Mouse (Mus musculus): Measurements from ENCODE around the gene Ly6g6e. TPM values are rescaled to one million over a fixed set of nuclear protein-coding genes. Genes with fewer than 3 reads are reported as not detected.
"Not testable (repeated sequence)": the region's sequence is repeated elsewhere in the genome, so short reads cannot be mapped to it uniquely, and the experiment has no call there.

Ly6g6e gene
- total RNA-seq, 2 experiments from 2014 or later, result 2.4 to 2.9 TPM

DNA sequence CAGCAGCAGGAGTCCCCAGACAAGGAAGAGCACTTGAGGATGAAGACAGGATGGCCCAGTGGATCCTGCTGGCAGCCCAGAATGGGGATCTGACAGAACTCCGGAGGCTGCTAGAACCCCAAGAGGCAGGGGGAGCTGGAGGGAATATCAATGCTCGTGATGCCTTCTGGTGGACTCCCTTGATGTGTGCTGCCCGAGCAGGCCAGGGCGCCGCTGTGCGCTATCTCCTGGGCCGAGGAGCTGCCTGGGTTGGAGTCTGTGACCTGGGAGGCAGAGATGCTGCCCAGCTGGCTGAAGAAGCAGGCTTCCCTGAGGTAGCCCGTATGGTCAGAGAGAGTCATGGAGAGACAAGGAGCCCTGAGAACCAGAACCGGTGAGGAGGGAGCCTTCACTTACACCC, 46.6 kb downstream of the Ly6g6e start:
- intact Hi-C loops (cut with DNase I), result loop anchor here (5.0 kb wide), 1 partner anchor 114 kb away; the partner anchor contains the start of gene Nfkbil1
- not testable (repeated sequence) for DNase-seq (ENCODE audit: low spot score in 2 of 2)

DNA sequence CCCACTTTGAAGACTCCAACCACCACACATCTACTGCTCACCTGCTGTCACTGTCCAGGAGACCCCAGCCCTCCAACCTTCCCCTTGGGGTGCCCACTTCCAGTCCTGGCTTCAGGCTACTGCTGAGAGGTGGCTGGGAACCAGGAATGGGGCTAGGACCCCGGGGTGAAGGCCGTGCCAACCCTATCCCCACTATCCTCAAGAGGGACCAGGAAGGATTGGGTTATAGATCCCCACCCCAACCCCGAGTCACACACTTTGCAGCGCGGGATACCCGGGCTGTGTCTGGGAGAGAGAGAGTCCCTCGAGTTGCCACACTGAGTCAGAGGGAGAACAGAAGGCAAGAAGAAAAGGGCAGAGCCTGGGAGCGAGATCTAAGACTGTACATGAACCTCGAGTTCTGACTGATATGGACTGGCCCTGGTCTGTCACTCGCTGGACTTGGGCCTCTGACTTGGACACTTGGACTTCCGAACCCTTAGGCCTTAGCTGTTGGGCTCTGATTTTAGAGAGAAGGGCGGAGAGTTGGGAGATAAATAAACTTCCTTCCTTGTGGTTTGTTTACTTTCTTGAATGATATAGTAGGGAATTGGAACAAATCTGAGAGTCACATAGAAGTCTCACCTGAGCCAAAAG, 47.7 kb downstream of the Ly6g6e start:
- not testable (repeated sequence) for DNase-seq (ENCODE audit: low spot score in 2 of 2)
- intact Hi-C loops (cut with DNase I), result loop anchor here (5.0 kb wide), 1 partner anchor 113 kb away; the partner anchor contains the start of gene Nfkbil1

DNA sequence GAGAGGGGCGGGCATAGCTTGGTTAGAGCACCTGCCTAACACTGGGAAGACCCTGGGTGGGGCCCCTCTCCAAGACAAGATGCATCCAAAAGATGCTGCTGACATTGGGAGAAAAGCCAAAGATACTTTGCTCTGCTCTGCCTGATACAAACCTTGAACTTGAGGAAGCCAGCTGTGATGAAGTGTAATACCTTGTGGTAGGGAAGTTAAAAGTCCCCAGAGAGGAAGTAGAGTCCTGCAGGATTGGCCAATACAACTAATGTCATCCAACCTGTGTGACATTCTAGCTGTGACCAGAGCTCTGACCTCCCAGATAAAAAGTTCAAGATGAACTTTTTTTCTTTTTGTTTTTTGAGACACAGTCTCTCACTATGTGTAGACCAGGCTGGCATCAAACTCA, 48.4 kb downstream of the Ly6g6e start:
- intact Hi-C loops (cut with DNase I), result no loop called here
- DNase-seq (ENCODE audit: low spot score in 2 of 2), result no peak

- intact Hi-C loops (cut with DNase I), result no loop called here
- DNase-seq (ENCODE audit: low spot score in 2 of 2), result no peak
Observed at GRCm38 (mm10) chr17:35125578-35125977, 48.9 kb downstream of the Ly6g6e start.

DNA sequence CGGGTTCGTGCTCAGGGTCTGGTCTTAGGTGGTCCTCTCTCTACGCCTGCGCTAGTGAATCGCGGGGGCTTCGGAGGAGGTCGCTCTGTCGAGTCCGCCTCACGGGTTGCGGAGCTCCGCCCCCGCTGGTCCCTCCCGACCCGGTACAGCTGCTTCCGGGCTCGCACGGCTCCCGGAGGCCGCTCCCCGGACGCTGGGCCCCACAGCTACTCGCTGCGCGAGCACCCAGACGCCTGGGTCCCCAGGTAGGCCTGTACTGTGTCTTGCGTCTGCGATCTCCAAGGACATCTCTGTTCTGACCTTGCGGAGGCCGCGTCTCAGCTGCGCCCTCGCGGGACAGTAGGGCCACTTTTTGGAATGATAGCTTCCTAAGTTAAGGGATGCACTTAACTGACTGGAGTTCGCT, 49.5 kb downstream of the Ly6g6e start, which contains the start of gene D17H6S53E:
Gene D17H6S53E, plus strand, starts transcription at position 168 of the 406 bp plus-strand sequence.
- peak; percentile 31 to 71 for DNase-seq (ENCODE audit: low spot score in 2 of 2)
- intact Hi-C loops (cut with DNase I), result no loop called here

- DNase-seq (ENCODE audit: low spot score in 2 of 2), result no peak
- intact Hi-C loops (cut with DNase I), result no loop called here
Observed at GRCm38 (mm10) chr17:35127017-35127416, 50.3 kb downstream of the Ly6g6e start.

Other genes with a start within 250 kb of the Ly6g6e start
- 10 to 100 TPM; 58.2 to 59.3 TPM for gene Stk19, start 240.0 kb upstream of the Ly6g6e start, total RNA-seq (2021)
- 10 to 100 TPM; 33.5 to 35.8 TPM for gene Dxo, start 239.9 kb upstream of the Ly6g6e start, total RNA-seq (2021)
- 10 to 100 TPM; 68.5 to 73.1 TPM for gene Skiv2l, start 226.7 kb upstream of the Ly6g6e start, total RNA-seq (2021)
- 10 to 100 TPM; 29.1 to 30.5 TPM for gene Nelfe, start 226.5 kb upstream of the Ly6g6e start, total RNA-seq (2021)
- gene Cfb, start 214.4 kb upstream of the Ly6g6e start, total RNA-seq (2021), result under 1 TPM in 1 of 2 experiments, not detected in 1; 0.20 TPM
- 1 to 10 TPM; 5.0 to 5.1 TPM for gene Zbtb12, start 197.4 kb upstream of the Ly6g6e start, total RNA-seq (2021)
- under 1 TPM in 1 of 2 experiments, not detected in 1; 0.26 TPM for gene Gm20547, start 194.9 kb upstream of the Ly6g6e start, total RNA-seq (2021)
- 1 to 10 TPM; 2.5 to 2.9 TPM for gene C2, start 178.6 kb upstream of the Ly6g6e start, total RNA-seq (2021)
- gene Ehmt2, start 178.4 kb upstream of the Ly6g6e start, total RNA-seq (2021), result 100 to 1,000 TPM; 166 to 171 TPM
- gene Slc44a4, start 162.4 kb upstream of the Ly6g6e start, total RNA-seq (2021), result under 1 TPM; 0.38 to 0.40 TPM
- 10 to 100 TPM; 32.1 to 32.8 TPM for gene Neu1, start 145.6 kb upstream of the Ly6g6e start, total RNA-seq (2021)
- 1 to 10 TPM; 3.3 to 3.5 TPM for gene Hspa1b, start 117.7 kb upstream of the Ly6g6e start, total RNA-seq (2021)
- not detected for gene Gm20481, start 107.0 kb upstream of the Ly6g6e start, total RNA-seq (2021)
- gene Hspa1a, start 104.7 kb upstream of the Ly6g6e start, total RNA-seq (2021), result 1 to 10 TPM; 5.5 to 6.7 TPM
- under 1 TPM; 0.15 TPM for gene Hspa1l, start 104.2 kb upstream of the Ly6g6e start, total RNA-seq (2021)
- gene Lsm2, start 95.0 kb upstream of the Ly6g6e start, total RNA-seq (2021), result 10 to 100 TPM; 19.9 to 25.7 TPM
- gene Vars, start 75.9 kb upstream of the Ly6g6e start, total RNA-seq (2021), result 10 to 100 TPM; 43.1 to 48.6 TPM
- gene Vwa7, start 60.3 kb upstream of the Ly6g6e start, total RNA-seq (2021), result under 1 TPM; 0.17 to 0.24 TPM
- under 1 TPM in 1 of 2 experiments, not detected in 1; 0.92 TPM for gene Sapcd1, start 48.9 kb upstream of the Ly6g6e start, total RNA-seq (2021)
- under 1 TPM; 0.59 to 0.75 TPM for gene Msh5, start 30.2 kb upstream of the Ly6g6e start, total RNA-seq (2021)
- 10 to 100 TPM; 10.1 to 13.8 TPM for gene Clic1, start 26.9 kb upstream of the Ly6g6e start, total RNA-seq (2021)
- gene Ddah2, start 17.9 kb upstream of the Ly6g6e start, total RNA-seq (2021), result 10 to 100 TPM; 16.9 to 19.4 TPM
- not detected for gene Ly6g6c, start 11.5 kb upstream of the Ly6g6e start, total RNA-seq (2021)
- gene Mpig6b, start 10.7 kb upstream of the Ly6g6e start, total RNA-seq (2021), result not detected
- gene Ly6g6d, start 1.2 kb downstream of the Ly6g6e start, total RNA-seq (2021), result 1 to 10 TPM in 1 of 2 experiments, not detected in 1; 1.2 TPM
- not detected for gene Ly6g6f, start 8.7 kb downstream of the Ly6g6e start, total RNA-seq (2021)
- gene Abhd16a, start 12.4 kb downstream of the Ly6g6e start, total RNA-seq (2021), result 100 to 1,000 TPM; 101 to 113 TPM
- not detected for gene Ly6g5c, start 31.4 kb downstream of the Ly6g6e start, total RNA-seq (2021)
- under 1 TPM in 1 of 2 experiments, not detected in 1; 0.59 TPM for gene Ly6g5b, start 38.5 kb downstream of the Ly6g6e start, total RNA-seq (2021)
- 10 to 100 TPM; 13.2 to 13.8 TPM for gene Gpank1, start 44.6 kb downstream of the Ly6g6e start, total RNA-seq (2021)
- gene Csnk2b, start 45.2 kb downstream of the Ly6g6e start, total RNA-seq (2021), result 100 to 1,000 TPM; 195 to 225 TPM
- gene D17H6S53E, start 49.5 kb downstream of the Ly6g6e start, total RNA-seq (2021), result 10 to 100 TPM; 24.6 TPM
- not detected for gene Apom, start 55.1 kb downstream of the Ly6g6e start, total RNA-seq (2021)
- gene Bag6, start 58.3 kb downstream of the Ly6g6e start, total RNA-seq (2021), result 100 to 1,000 TPM; 285 to 306 TPM
- gene Prrc2a, start 88.0 kb downstream of the Ly6g6e start, total RNA-seq (2021), result 100 to 1,000 TPM; 272 to 274 TPM
- gene Aif1, start 99.2 kb downstream of the Ly6g6e start, total RNA-seq (2021), result 10 to 100 TPM; 10.6 to 12.3 TPM
- 1 to 10 TPM; 5.8 to 7.8 TPM for gene Lst1, start 111.5 kb downstream of the Ly6g6e start, total RNA-seq (2021)
- gene Ltb, start 117.5 kb downstream of the Ly6g6e start, total RNA-seq (2021), result 1 to 10 TPM in 1 of 2 experiments, under 1 TPM in 1; 0.55 to 1.0 TPM
- gene Tnf, start 125.1 kb downstream of the Ly6g6e start, total RNA-seq (2021), result not detected
- under 1 TPM; 0.42 to 0.72 TPM for gene Lta, start 128.4 kb downstream of the Ly6g6e start, total RNA-seq (2021)
- gene Gm16181, start 143.9 kb downstream of the Ly6g6e start, total RNA-seq (2021), result not detected
- 100 to 1,000 TPM; 454 to 455 TPM for gene Atp6v1g2, start 156.8 kb downstream of the Ly6g6e start, total RNA-seq (2021)
- gene Nfkbil1, start 158.9 kb downstream of the Ly6g6e start, total RNA-seq (2021), result 10 to 100 TPM; 12.2 to 14.3 TPM
- gene Ddx39b, start 164.8 kb downstream of the Ly6g6e start, total RNA-seq (2021), result 100 to 1,000 TPM; 221 to 230 TPM
- 10 to 100 TPM; 18.1 to 18.5 TPM for gene H2-D1, start 185.8 kb downstream of the Ly6g6e start, total RNA-seq (2021)
- under 1 TPM; 0.48 to 0.74 TPM for gene H2-Q1, start 243.5 kb downstream of the Ly6g6e start, total RNA-seq (2021)

All from left cerebral cortex, postnatal 14 days (tissue).